Mouse (Mus musculus) B cell, adult (primary cell): ENCODE measurements around the gene Tango2. TPM values are rescaled to one million over a fixed set of nuclear protein-coding genes. Genes with fewer than 3 reads are reported as not detected.

ENCODE experiments used
- total RNA-seq: library from RNA; stranded (reverse); gene quantifications from 4 replicates; pipeline ENCODE4 v1.2.4, GENCODE M21; 2023; ENCODE audit not compliant: inconsistent age

Tango2 gene
- 30.4 to 33.3 TPM (median 31.8 TPM) in 4 replicates for total RNA-seq

DNA sequence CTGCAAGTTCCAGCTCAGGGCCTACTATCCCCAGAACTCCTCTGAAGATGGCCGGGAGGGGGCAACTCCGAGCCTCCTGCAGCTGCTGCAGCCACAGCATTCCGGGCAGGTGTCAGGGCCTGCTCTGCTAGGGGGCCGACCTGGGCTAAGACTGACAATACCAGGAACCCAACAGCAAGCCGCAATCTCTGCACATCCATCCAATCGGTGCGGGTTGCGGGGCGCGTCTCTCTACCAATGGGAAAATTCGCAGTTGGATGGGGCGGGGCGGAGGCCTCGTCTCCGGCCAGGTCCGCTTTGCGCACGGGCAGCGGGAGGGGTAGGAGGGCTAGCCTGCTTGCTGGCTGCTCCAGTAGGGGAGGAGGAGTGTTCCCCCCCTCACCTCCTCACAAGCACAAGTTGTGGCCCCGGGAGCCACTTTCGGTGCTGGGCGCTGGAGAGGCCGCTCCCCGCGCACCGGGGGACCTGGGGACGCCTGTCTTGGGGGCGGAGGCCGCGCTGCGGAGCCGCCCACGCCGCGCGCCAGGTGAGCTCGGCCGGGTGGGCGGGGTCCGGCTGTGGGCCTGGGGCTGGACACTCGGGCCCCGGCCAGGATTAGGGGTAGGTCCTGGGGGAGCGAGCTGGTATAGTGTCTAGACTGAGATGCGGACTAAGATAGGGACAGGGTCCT is at the start of gene Tango2, which contains the start of gene Arvcf:
Tango2 (minus strand) TSS at position 173 of the 670 bp plus-strand sequence.
Arvcf (plus strand) TSS at position 252 of the 670 bp plus-strand sequence.

DNA sequence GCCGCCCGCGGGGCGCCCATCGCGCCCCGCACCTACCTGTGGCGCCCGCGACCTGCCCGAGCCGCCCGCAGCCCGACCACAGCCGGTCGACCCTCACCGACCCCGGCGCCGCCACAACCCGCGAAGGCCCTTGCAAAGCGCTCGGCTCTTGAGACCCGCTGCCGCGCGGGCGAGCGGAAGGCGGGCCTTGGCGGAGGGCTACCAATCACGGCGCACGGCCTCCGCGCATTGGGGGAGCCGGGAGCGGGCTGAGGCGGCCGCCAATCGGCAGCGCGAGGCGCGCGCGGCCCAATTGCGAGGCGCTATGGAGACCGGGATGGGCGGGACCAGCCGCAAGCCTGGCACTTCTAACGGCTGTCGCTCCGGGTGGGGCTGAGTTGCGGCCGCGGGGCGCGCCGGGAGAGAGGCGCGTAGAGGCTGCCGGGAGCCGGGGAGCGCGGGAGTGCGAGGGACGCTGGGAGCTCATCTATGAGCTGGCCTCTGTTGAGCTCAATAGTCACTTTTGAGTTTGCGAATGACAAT is 58.8 kb downstream of the Tango2 start, which contains the start of gene Dgcr8:
Dgcr8 (minus strand) TSS at position 180 of the 522 bp plus-strand sequence.

DNA sequence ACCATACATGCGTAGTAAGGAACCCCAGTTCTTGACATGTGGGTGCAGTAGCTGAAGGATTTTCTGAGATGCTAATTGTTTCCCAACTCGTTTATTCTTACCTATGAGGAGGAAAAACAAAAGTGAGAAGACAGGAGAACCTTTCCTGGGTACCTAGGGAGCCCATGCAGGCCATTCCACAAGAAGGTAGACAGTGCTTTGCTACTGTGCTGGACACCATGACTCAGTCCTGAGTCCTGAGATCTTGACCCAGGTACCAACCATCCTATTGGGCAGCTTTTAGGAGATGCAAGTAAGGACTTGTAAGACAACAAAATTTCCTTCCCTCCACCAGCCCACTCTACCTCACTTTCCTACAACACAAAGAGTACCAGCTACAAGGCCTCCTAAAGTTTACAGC is 89.7 kb downstream of the Tango2 start, which contains the start of gene Gm49776:
Gm49776 (minus strand) TSS at position 101 of the 400 bp plus-strand sequence.

Other genes with a start within 250 kb of the Tango2 start
- gene Rtn4r, start 220.5 kb downstream of the Tango2 start, total RNA-seq, result 0.29 TPM in 1 of 4 replicates, not detected in the others
- gene Ccdc188, start 130.2 kb downstream of the Tango2 start, total RNA-seq, result not detected in 4 replicates
- gene Zdhhc8, start 113.0 kb downstream of the Tango2 start, total RNA-seq, result 18.9 to 28.1 TPM (median 25.2 TPM) in 4 replicates
- gene Trmt2a, start 99.4 kb downstream of the Tango2 start, total RNA-seq, result 150 to 190 TPM (median 173 TPM) in 4 replicates
- gene Ranbp1, start 99.4 kb downstream of the Tango2 start, total RNA-seq, result 99.2 to 109 TPM (median 108 TPM) in 4 replicates
- not detected in 4 replicates for gene Gm49776, start 89.8 kb downstream of the Tango2 start, total RNA-seq
- 32.5 to 41.7 TPM (median 40.3 TPM) in 4 replicates for gene Dgcr8, start 58.9 kb downstream of the Tango2 start, total RNA-seq
- 5.1 to 9.0 TPM (median 6.8 TPM) in 4 replicates for gene Arvcf, start 79 bp upstream of the Tango2 start, total RNA-seq
- gene Txnrd2, start 78.3 kb upstream of the Tango2 start, total RNA-seq, result 16.5 to 19.6 TPM (median 17.9 TPM) in 4 replicates
- 11.0 to 14.4 TPM (median 12.7 TPM) in 4 replicates for gene Comt, start 78.7 kb upstream of the Tango2 start, total RNA-seq
- gene Gnb1l, start 150.6 kb upstream of the Tango2 start, total RNA-seq, result 4.9 to 7.2 TPM (median 5.9 TPM) in 4 replicates
- gene Rtl10, start 150.8 kb upstream of the Tango2 start, total RNA-seq, result 4.6 to 7.3 TPM (median 5.4 TPM) in 4 replicates
- gene Tbx1, start 242.6 kb upstream of the Tango2 start, total RNA-seq, result not detected in 4 replicates